Mouse (Mus musculus): ENCODE measurements around the gene Sel1l.

Gene Sel1l

DNA sequence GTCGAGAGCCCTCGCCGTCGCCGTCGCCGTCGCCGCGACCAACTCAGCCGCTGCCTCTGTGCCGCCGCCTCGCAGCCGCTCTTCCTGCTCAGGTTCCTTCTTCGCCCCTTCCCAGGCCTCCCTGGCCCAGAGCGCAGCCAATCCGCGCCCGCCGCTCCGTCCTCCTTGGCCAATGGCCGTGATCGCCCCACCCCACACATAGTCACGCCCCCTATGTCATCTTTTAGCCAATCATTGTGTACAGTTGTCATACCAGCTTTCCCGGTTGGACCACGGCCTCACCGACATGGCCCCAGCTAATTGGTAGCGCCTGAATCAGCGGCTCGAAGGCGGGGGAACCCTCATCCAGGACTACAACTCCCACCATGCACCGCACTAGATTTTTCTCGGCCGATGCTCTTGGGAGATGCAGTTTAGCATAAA lies at the start of gene Sel1l:
TSS of gene Sel1l (minus strand) at position 113 of the 423 bp plus-strand sequence.
- in situ Hi-C loops (cut with MboI; ENCODE audit: low pct_unique_long_range_greater_than_20kb in 1 of 2, low sequenced_read_pairs in 2 of 2, unreplicated experiment in 1 of 2): no loop called here

DNA sequence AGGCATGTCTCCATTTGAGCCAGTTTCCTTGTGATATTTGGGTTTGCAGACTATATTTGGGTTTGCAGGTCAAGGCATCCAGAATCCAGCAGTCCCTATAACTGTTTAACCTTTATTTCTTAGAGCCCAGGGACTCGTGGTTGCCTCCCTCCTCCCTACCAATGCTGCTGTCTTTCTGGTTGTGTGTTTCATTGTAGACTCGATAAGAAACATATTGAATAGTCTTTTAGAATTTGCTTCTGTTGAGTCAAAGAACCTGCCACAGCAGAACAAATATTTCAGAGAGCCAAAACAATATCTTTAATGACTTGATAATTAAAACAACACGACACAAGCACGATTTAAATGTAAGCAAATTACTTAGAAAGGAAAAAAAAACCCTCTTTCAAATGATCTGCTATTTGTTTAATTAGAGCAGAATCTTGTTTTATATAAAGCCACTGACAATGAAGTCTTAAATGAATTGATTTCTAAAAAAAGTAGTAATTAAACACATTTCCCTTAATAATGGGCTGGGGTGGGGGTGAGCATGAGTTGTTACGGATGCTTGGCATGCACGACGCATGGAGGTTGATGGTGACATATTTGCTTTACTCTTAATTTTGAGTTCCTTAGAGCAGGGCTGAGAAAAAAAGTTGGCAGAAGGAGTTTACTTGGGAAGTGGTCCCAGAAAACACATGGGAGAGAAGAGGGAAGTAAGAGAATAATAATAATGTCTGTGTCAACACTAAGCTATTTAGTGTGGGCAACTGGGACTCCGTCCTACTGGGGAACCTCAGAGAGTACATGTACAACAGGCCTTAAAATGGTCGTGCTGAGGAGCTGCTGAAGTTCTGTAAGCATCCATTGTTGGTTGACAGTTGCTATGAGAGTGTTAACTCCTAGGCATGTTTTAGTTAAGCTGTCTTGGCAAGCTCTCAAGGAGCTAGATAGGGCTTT lies 43.9 kb upstream of the Sel1l start:
- in situ Hi-C loops (cut with MboI; ENCODE audit: low pct_unique_long_range_greater_than_20kb in 1 of 2, low sequenced_read_pairs in 2 of 2, unreplicated experiment in 1 of 2): no loop called here

DNA sequence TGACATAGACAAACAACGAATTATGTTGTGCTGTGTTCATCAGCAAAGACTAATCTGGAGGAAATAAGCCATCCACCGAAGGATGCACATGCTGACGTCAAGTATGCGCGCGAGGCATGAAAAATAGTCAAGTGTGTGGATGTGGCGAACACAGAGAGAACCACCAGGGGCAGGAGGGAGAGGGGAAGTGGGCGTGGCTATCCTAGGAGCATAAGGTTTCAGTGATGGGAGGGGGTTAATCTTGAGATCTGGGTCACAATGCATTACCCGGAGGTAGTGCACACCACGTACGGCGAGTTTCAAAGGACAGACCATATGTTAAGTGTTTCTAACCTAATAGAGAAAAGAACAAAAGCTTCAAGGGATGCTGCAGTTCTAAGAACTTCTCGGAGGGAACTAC lies 31.5 kb upstream of the Sel1l start:
- in situ Hi-C loops (cut with MboI; ENCODE audit: low pct_unique_long_range_greater_than_20kb in 1 of 2, low sequenced_read_pairs in 2 of 2, unreplicated experiment in 1 of 2): no loop called here

DNA sequence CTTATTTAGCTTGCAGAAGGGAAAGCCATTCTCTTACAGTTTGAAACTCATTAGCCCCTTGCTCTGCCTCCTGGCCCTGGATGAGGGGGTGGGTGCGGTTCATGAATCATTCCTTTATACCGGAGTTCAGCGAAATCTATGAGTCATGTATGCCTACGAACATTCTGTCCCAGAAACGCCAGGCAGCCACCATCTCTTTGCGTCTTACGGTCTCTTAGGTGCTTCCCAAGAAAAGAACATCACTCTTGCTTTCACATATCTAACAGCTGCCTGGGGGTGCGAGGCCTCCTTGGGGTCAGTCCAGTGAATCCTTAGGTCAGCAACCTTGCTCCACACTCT lies 29.9 kb upstream of the Sel1l start:
- in situ Hi-C loops (cut with MboI; ENCODE audit: low pct_unique_long_range_greater_than_20kb in 1 of 2, low sequenced_read_pairs in 2 of 2, unreplicated experiment in 1 of 2): no loop called here

DNA sequence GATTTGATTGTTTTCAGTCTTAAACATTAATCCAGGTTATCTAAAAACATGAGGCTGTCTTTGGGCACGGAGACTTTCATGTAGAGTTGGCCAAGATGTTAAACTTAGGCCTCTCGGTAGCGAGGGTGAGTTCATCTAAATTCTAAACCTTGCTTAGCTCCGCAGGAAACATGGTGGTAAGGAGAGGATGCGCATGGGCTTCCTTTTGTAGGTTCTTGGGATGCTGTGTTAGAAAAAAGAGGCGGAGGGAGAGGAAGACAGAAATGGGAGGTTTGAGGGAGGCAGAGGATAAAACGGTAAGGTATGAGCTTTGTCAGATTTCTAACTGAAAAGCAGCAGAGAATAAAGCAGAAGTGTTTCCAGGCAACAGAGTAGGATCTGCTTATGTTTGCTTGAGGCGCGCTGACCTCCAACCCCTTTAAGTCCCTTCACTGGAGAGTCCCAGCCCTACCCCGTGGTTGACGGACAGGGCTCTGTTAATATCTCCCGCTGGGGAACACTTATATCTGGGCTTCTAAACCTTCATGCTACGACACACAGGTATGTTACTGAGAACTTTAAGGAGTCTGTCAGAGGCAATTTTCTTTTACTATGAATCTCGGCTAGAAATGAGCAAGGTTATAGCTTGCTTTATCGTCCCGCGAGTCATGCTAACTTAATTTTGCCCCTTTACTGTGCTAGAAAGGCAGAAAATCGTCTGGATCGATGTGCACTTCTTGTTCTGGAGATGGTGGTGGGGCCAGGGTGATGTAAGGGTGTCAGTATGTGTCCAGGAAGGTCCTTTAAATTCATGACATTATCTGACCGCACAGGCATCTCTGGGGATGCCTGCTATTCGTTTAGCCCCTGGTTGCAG lies 29.3 kb upstream of the Sel1l start:
- in situ Hi-C loops (cut with MboI; ENCODE audit: low pct_unique_long_range_greater_than_20kb in 1 of 2, low sequenced_read_pairs in 2 of 2, unreplicated experiment in 1 of 2): no loop called here

DNA sequence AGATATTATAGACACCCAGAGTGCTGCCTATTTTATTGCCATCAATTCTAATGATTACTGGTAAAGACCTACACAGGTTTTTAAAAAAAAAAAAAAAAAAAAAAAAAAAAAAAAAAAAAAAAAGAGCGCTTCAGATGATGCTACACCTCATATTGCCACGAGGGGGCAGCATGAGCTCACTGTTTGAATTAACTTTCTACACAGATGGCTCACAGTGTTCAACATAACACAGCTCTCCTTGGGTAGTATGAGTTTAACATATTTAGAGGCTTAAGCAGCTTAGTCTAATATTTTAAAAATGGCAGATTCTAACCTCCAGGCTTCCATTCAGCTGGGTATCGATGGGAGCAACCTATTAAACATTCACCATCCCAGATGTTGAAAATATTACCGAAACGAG lies 28.7 kb upstream of the Sel1l start:
- in situ Hi-C loops (cut with MboI; ENCODE audit: low pct_unique_long_range_greater_than_20kb in 1 of 2, low sequenced_read_pairs in 2 of 2, unreplicated experiment in 1 of 2): no loop called here

DNA sequence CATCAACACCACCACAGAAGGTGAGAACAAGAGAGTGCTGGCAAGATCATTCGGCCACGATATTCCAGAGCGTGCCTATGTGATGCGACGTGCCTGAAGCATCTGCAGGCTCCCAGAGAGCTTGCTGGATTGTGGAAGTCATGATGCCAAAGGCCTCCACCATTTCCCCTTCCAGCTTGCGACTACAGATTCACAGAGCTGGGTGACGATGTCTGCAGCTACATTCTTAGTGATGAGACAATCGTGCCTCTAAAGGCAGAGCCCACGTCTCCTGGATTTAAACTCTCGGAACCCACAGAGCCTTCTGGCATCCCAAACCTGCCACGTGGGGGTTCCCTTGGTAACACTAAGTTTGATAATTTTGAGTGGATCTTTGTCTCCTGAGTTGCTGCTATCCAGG lies 21.7 kb upstream of the Sel1l start:
- in situ Hi-C loops (cut with MboI; ENCODE audit: low pct_unique_long_range_greater_than_20kb in 1 of 2, low sequenced_read_pairs in 2 of 2, unreplicated experiment in 1 of 2): no loop called here

DNA sequence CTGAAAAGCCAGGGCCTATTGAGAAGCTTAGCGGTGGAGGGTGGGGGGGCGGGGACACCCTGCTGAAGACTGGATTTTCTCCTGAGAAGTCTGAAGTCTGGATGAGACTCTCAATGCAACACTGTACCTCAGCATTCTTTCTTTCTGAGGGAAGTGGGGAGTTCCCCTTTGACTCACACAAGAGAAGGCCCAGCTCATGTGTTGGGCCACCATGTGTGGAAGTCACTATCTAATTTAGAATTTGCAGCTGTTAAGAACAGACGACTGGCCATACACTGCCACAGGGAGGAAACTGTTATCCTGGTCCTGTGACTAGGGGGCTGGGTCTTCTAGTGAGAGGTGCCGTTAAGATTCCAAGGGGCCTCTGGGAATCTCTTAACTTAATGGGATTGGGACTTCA lies 20.4 kb upstream of the Sel1l start:
- in situ Hi-C loops (cut with MboI; ENCODE audit: low pct_unique_long_range_greater_than_20kb in 1 of 2, low sequenced_read_pairs in 2 of 2, unreplicated experiment in 1 of 2): no loop called here

DNA sequence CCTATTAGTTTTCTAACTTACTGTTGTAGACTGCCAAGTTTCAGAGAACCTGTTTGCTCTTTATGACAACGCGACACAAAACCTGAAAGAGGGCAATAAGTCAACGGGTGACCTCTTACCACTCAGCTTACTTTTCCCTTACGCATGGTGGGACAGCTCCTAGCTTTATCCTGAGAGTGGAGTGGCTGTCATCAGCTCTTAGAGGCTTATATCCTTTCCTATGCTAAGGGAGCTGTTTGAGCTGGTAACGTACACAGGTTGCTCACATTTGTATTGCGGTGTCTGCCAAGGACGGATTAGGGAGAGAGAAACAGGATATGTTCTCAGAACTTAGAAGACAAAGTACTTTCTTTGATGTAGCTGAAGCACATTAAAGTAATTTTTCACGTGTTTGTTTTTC lies 5.4 kb upstream of the Sel1l start:
- in situ Hi-C loops (cut with MboI; ENCODE audit: low pct_unique_long_range_greater_than_20kb in 1 of 2, low sequenced_read_pairs in 2 of 2, unreplicated experiment in 1 of 2): no loop called here

DNA sequence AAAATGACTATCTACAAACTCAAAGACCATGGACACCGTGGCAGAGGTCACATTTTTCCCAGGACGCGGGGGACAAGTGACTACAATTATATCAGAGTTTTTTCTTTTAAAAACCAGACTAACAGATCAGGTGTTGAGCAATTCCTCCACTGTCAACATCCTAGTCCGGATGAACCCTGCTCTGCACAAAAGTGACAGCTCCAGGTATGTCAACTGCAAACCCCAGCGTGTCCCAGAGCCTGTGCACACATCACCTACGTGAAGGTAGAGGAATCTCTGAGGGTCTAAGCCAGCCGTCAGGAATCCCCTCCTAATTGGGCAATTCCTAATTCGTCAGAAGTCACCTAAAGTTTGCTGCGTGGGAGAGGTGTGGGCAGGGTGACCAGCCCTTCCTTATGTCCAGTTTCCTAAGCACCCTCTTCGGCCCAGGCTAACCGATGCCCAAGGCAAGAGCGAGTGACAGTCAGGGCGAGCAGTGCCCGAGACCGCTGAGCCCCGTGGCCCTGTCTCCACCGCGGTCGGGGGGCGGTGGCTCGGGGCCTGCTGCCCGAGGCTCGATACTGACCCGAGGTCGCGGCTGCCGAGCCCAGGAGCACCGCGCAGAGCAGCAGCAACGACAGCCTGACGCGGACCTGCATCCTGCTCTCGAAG lies 438 bp downstream of the Sel1l start:
- in situ Hi-C loops (cut with MboI; ENCODE audit: low pct_unique_long_range_greater_than_20kb in 1 of 2, low sequenced_read_pairs in 2 of 2, unreplicated experiment in 1 of 2): no loop called here

DNA sequence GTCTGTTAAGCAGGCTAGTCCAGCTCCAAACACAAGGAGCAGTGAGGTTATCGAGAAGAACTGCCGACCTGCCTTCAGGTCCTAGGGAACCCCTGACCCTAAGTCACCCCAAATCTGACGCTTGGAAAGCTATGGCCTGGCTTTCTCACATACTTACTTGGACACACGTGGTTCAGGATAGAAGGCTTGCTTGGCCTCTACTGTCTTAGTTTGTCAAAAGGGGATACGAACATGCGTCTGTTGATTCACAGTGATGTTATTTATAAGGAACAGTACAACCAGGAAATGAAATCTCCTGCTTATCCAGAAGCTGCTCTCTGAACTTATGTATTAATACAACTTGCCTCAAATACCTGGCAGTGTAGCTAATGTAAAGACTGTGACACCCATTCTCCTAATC lies 2.9 kb downstream of the Sel1l start:
- in situ Hi-C loops (cut with MboI; ENCODE audit: low pct_unique_long_range_greater_than_20kb in 1 of 2, low sequenced_read_pairs in 2 of 2, unreplicated experiment in 1 of 2): no loop called here

DNA sequence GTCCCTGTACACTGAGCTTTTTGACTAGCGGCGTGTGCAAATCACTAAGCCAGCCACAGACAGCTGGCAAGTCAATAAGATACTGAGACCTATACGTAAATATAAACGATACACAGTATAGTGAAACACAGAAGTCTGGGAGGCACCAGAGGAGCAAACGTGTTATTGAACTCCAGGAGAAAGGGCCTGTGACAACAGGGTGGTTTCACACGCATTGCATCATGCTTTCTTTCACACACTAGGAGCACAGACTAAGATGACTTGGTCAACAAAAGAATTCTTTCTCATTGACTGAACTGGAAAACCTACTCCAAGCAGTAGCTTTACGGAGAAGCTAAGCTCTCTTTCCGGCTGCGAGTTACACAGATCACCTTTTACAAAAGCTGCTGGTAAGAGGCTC lies 3.6 kb downstream of the Sel1l start:
- in situ Hi-C loops (cut with MboI; ENCODE audit: low pct_unique_long_range_greater_than_20kb in 1 of 2, low sequenced_read_pairs in 2 of 2, unreplicated experiment in 1 of 2): no loop called here

DNA sequence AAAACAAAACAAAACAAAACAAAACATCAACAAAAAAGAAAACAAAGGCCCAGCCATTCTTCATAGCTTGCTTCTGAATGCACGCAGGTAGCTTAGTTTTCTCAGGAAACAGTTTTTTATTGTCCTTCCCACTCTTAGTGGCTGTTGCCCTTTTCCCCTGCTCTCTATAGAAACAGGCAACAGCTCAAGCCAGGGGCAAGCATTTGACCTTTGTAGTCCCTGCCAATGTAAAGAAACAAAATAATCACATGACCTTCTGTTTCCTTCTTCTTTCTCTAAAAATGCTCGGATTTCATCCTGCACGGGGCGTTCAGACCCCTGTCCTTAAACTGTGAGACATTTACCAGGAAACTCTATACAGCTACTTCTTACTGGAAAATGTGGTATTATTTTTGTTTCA lies 4.4 kb downstream of the Sel1l start:
- in situ Hi-C loops (cut with MboI; ENCODE audit: low pct_unique_long_range_greater_than_20kb in 1 of 2, low sequenced_read_pairs in 2 of 2, unreplicated experiment in 1 of 2): no loop called here

DNA sequence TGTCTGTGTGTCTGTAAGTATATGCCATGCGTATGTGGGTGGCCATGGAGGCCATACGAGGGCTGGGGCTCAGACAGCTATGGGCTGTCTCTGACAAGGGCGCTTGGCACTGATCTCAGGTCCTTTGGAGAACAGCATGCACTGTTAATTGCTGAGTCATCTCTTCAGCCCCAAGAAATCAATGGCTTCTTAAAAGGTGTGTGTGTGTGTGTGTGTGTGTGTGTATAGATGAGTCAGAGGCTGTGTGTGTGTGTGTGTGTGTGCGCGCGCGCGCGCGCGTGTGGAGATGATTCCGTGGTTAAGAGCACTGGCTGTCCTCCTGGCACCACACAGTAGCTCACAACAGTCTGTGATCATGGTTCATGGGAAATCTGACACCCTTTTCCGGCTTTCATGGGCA lies 5.1 kb downstream of the Sel1l start:
- in situ Hi-C loops (cut with MboI; ENCODE audit: low pct_unique_long_range_greater_than_20kb in 1 of 2, low sequenced_read_pairs in 2 of 2, unreplicated experiment in 1 of 2): no loop called here

DNA sequence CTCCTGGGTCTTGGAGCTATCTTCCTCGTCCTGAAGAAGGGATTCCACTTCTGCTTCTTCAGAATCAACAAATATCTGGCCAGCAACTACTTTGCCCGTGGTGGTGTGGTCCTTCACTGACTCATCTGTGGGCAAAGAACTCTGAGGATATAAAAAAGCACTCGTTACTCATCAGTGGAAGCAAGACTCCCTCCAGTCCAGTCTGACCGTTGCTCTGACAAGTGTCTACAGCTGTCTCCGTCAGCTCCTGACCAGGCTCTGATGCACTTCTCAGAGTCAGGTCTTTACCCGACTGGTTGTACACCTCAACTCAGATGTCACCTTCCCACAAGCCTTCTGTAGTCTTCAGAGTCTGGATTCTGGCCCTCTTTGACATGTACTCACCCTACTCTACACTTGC lies 7.2 kb downstream of the Sel1l start:
- in situ Hi-C loops (cut with MboI; ENCODE audit: low pct_unique_long_range_greater_than_20kb in 1 of 2, low sequenced_read_pairs in 2 of 2, unreplicated experiment in 1 of 2): no loop called here

DNA sequence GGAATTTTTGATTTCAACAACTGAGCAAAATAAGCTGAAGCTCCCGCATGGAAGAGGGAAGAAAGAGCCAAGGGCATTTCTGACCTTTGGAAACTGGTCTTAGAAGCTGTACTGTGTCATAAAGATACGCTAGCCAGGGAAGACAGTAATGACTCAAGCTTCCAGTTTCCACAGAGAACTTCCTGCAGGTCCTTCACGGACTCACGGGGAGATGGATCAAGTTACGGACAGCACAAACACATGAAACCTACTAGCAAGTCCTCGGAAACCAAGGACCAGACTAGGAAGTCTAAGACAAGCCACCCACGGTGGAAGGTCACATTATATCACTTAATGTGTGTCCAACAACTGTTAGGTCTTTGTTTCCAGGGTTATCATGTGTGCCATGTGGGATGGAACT lies 10.7 kb downstream of the Sel1l start:
- in situ Hi-C loops (cut with MboI; ENCODE audit: low pct_unique_long_range_greater_than_20kb in 1 of 2, low sequenced_read_pairs in 2 of 2, unreplicated experiment in 1 of 2): no loop called here

DNA sequence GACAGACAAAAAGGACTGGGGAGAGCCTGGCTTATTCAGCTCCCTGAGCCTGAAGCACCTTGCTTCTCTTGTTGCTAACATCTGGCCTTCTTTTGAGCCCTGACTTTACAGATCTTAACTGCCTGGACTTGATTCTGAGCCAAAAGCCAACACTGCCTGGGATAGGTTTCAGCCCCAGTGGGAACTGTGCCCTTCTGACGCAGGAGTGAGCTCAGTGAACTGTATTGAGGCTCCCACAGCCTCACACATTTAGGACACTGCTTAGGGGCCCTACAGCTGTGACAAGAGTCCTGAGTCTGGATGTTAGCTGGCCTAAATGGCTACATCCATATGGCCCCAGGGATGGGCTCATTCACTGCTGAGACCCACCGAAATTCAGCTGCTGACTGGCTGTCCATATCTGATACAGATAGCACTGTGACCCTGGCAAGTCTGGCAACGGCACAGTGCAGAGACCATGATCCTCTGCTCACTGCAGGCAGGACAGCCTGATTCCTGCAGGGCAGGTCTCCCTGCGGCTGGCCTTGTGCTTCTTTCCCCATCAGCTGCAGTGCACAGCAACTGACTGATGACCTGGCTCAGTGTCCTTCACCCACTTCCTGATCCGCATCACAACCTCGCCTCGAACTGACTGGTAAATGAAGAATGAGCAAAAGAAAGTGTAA lies 11.4 kb downstream of the Sel1l start:
- in situ Hi-C loops (cut with MboI; ENCODE audit: low pct_unique_long_range_greater_than_20kb in 1 of 2, low sequenced_read_pairs in 2 of 2, unreplicated experiment in 1 of 2): no loop called here

DNA sequence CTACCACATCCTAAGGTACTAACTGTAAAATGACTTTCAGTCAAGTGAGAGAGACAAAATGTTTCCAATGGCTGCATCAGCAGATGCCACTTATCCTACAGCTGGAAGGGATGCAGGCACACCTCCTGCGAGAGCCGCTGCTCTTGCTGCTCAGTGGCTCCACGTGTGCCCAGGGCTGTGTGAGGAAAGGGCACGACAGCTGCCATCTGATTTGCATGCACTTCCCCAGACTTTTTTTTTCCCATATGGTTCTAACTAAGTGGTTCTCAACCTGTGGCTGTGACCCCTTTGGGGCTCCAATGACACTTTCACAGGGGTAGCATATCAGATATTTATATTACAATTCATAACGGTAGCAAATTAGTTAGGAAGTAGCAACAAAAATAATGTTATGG lies 15.0 kb downstream of the Sel1l start:
- in situ Hi-C loops (cut with MboI; ENCODE audit: low pct_unique_long_range_greater_than_20kb in 1 of 2, low sequenced_read_pairs in 2 of 2, unreplicated experiment in 1 of 2): no loop called here
